Mouse (Mus musculus) heart, adult 18-20 months (tissue): ENCODE data around the gene Plxnb2. TPM values are rescaled to one million over a fixed set of nuclear protein-coding genes. Genes with fewer than 3 reads are reported as not detected.

Source experiments
- DNase-seq, 2 experiments: peaks; one replicate each; pipeline ENCODE4 v3.0.0; 2021 to 2022; ENCODE audit warnings: mixed read lengths in 1 of 2
- microRNA-seq, 2 experiments: library from miRNA; unstranded; fragments of <30 nt; microRNA quantifications; one replicate each; pipeline ENCODE4 v1.2.0; 2022
- total RNA-seq, 2 experiments: library from RNA; stranded (reverse); gene quantifications; 2 replicates each; pipeline ENCODE4 v1.2.3; 2021

Gene Plxnb2
- total RNA-seq, 2 experiments from 2014 or later, result 76.7 to 83.5 TPM

DNA sequence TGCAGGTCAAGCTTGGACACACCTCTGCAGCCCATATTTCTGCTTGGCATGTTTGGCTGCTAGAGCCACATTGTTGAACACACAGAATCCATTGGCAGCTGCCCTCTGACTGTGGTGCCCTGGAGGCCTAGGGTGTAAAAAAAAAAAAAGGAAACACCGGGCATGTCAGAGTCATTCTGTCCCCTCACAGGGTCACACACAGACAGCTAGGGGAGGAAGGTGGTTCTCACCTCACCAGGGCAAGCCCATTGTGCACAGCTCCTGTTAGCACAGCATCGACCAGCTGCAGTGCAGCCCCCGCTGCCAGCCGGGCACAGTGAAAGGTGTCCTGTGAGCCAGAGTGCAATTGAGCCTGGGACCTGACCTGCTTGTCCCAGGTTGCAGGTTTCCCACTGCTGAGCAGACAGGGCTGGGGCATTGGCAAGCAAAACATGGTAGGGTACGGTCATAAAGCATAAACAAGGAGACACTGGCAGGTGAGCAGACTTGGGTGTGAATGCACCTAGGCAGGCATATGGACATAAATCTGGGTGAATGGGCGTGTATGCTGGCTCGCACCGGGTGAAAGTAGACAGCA, 53.1 kb downstream of the Plxnb2 start:
- no peak for DNase-seq

DNA sequence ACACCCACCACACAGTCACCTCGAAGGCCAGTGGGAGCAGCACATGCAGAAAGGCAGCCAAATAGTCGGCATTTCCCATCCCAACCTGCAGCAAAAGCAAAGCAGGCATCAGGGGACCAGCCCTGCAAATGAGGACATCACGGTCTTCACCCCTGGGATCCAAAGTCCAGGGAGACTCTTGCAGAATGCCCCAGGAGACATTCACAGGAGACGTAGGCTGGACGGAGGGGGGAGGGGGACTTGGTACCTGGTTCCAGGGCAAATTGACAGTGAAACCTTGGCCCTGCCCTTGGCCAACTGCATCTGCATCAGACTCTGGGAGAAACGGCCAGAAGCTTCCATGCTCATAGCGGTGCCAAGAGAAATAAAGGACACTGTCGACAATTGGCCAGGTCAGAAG, 54.0 kb downstream of the Plxnb2 start:
- no peak for DNase-seq

GRCm38 (mm10) chr15:89125351-89125750, 55.2 kb downstream of the Plxnb2 start:
- no peak for DNase-seq

DNA sequence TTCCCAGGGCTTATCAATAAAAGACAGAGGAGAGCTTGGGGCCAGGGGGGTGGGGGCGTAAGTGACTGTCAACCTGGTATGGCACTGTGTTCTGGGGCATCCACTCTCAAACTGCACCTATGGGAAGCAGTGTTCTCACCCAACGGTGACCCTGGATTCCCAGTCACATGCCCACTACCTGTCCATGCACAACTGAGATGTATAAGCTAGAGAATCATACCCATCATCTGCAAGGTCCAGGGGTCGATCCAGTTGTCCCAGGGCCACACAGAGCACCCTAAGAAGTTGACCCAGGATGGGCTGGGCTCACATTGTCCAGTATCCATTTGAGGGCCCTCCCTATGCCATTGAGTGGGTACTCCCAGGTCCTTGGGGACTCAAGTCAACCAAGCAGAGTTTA, 56.3 kb downstream of the Plxnb2 start:
- DNase-seq, result no peak

- DNase-seq, result no peak
Observed at GRCm38 (mm10) chr15:89123595-89123994, 57.0 kb downstream of the Plxnb2 start.

DNA sequence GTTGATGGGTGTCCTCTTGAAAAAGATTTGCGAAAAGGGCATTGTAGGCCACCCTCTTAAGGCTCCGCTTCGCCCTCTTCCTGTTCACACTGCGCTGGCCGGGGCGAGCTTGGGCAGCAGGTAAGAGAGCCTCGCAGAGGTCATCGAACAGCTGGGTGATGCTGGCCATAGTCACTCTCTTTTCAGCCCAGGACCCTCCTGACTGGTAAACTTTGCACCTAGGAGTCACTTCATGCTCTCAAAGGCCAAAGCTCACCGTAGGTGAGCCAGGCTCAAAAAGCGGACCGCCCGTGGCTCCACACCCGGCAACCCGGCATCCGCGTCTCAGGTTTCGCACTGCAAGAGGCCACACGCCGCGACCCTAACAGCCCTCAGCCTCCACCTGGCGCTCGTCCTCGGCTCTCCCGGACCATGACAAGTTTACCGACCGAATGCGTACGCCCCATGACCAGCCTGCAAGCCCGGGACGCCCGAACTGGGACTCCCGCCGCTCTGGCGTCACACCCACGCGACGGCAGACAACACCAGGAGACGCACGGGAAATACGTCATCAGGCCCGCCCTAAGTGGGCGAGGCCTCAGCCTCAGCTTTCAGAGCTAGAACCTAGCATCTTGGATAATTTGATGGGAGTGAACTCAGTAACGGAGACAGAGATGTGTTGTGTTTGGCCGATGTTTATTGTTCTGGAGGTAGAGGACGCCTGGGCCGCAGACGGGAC, 57.8 kb downstream of the Plxnb2 start, which contains the start of gene Tubgcp6:
TSS of gene Tubgcp6 (minus strand) at position 464 of the 718 bp plus-strand sequence.
- peak; percentile 95 to 98 for DNase-seq

DNA sequence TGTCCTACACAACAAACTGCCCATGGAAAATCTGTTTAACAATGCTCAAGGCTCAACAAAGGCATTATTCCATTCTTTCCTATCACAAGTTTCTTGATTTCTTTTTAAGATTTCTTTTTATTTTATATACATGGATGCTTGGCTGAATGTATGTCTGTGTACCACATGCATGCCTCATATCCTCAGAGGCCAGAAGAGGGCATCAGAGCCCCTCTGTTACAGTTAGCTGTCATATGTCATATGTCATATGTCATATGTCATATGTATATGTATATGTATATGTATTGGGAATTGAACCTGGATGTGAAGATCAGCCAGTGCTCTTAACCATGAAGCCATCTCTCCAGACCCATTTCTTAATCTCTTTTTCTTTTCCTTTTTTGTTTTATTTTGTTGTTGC, 62.6 kb downstream of the Plxnb2 start:
- no peak for DNase-seq

GRCm38 (mm10) chr15:89110147-89110546, 70.4 kb downstream of the Plxnb2 start:
- DNase-seq, result peak; percentile 57

DNA sequence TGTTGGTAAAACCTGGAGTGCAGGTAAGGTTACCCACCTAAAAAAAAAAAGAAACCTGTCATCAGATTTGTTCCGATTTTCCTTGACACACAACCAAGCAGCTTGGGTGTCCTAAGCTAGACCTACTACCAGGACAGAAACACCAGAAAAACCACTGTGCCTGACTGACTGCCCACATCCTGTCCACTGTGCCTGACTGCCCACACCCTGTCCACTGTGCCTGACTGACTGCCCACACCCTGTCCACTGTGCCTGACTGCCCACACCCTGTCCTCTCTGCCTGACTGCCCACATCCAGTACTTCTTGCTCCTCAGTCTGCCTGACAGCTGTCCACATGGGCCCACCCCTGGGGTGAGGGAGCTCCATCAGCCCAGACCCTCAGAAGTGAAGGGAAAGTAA, 73.6 kb downstream of the Plxnb2 start:
- DNase-seq, result no peak

DNA sequence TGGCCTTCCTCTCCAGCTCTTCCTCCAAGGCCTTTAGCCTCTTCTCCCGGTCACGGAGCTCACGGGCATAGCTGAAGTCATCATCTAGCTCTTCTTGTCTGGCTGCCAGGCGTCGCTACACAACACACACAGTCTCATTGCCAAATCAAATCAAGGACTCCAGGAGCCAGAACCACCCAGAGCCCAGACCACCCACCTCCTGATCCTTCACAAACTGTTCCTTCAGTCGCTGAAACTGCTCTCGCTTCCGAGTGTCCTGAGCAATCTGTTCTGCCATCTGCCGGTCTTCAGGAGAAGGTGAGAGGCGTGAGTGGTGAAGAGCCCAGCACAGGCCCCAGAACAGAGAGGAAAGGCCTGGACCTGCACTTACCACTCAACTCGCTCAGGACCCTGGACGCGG, 74.5 kb downstream of the Plxnb2 start:
- DNase-seq, result no peak

Small RNA genes lying within 50 kb of the gene (microRNA-seq; reads per million reads assigned to microRNA genes)
- gene Mir6958 (1.9 reads per million in 2 experiments), gene Mir7118 (0.27 to 0.38 reads per million in 2 experiments)

Other genes starting within 250 kb of the Plxnb2 start
- not detected for gene Ttll8, start 226.4 kb downstream of the Plxnb2 start, total RNA-seq
- not detected for gene Mlc1, start 201.8 kb downstream of the Plxnb2 start, total RNA-seq
- 100 to 1,000 TPM; 115 to 121 TPM for gene Mov10l1, start 197.9 kb downstream of the Plxnb2 start, total RNA-seq
- 1 to 10 TPM; 2.0 to 2.4 TPM for gene Panx2, start 121.1 kb downstream of the Plxnb2 start, total RNA-seq
- 10 to 100 TPM; 46.6 to 56.5 TPM for gene Trabd, start 105.7 kb downstream of the Plxnb2 start, total RNA-seq
- 10 to 100 TPM; 16.1 to 16.5 TPM for gene Selenoo, start 91.7 kb downstream of the Plxnb2 start, total RNA-seq
- gene Tubgcp6, start 57.7 kb downstream of the Plxnb2 start, total RNA-seq, result 1 to 10 TPM; 7.4 to 8.5 TPM
- gene Hdac10, start 52.1 kb downstream of the Plxnb2 start, total RNA-seq, result 1 to 10 TPM; 6.3 to 7.4 TPM
- 10 to 100 TPM; 24.4 to 24.8 TPM for gene Mapk12, start 40.1 kb downstream of the Plxnb2 start, total RNA-seq
- 1 to 10 TPM; 2.7 to 3.0 TPM for gene Mapk11, start 31.2 kb downstream of the Plxnb2 start, total RNA-seq
- 1 to 10 TPM; 8.3 to 9.6 TPM for gene Dennd6b, start 15.7 kb upstream of the Plxnb2 start, total RNA-seq
- 10 to 100 TPM; 75.1 to 76.9 TPM for gene Ppp6r2, start 30.8 kb upstream of the Plxnb2 start, total RNA-seq
- gene Sbf1, start 134.5 kb upstream of the Plxnb2 start, total RNA-seq, result 10 to 100 TPM; 57.6 to 57.8 TPM
- not detected for gene Adm2, start 141.9 kb upstream of the Plxnb2 start, total RNA-seq
- not detected for gene Miox, start 153.6 kb upstream of the Plxnb2 start, total RNA-seq
- gene Lmf2, start 174.9 kb upstream of the Plxnb2 start, total RNA-seq, result 10 to 100 TPM; 25.8 to 26.1 TPM
- 10 to 100 TPM; 50.7 to 62.9 TPM for gene Ncaph2, start 174.9 kb upstream of the Plxnb2 start, total RNA-seq
- 10 to 100 TPM; 29.0 to 30.9 TPM for gene Sco2, start 193.1 kb upstream of the Plxnb2 start, total RNA-seq
- gene Tymp, start 196.3 kb upstream of the Plxnb2 start, total RNA-seq, result under 1 TPM; 0.49 to 0.50 TPM
- gene Odf3b, start 198.5 kb upstream of the Plxnb2 start, total RNA-seq, result 1 to 10 TPM in 1 of 2 experiments, under 1 TPM in 1; 0.72 to 1.7 TPM
- not detected for gene Klhdc7b, start 204.1 kb upstream of the Plxnb2 start, total RNA-seq
- gene Syce3, start 229.7 kb upstream of the Plxnb2 start, total RNA-seq, result not detected
- 100 to 1,000 TPM; 559 to 601 TPM for gene Cpt1b, start 245.1 kb upstream of the Plxnb2 start, total RNA-seq
- gene C730034F03Rik, start 248.8 kb upstream of the Plxnb2 start, total RNA-seq, result 1 to 10 TPM; 1.3 to 1.6 TPM
- gene Gm44502, start 248.9 kb upstream of the Plxnb2 start, total RNA-seq, result 1 to 10 TPM; 4.6 to 5.0 TPM
- gene Chkb, start 249.1 kb upstream of the Plxnb2 start, total RNA-seq, result 10 to 100 TPM; 44.8 to 55.0 TPM